Mouse (Mus musculus): ENCODE measurements at regions not wholly inside any gene's neighbourhood (a gene's known extent, or its start where the extent isn't known, plus 50 kb on each side); places are given as distances from the start of the nearest gene placed in this dataset.

GRCm38 (mm10) chr16:87783561-87784304, 85.0 kb downstream of the Bach1 start:
- WGBS = 87% methylated on average over 17 of the region's 17 CpGs
- H3K79me2 ChIP-seq (ENCODE audit: control insufficient read depth, insufficient read depth, low read length) = no peaks in the 10 kb centered on the region
- H3K36me3 ChIP-seq (ENCODE audit: control insufficient read depth, insufficient read depth, low read length) = no peaks in the 10 kb centered on the region
- no peak overlapping the region for H3K4me3 ChIP-seq (ENCODE audit: insufficient read depth, low read depth, low read length)
- no peak overlapping the region for H3K9ac ChIP-seq (ENCODE audit: low read depth, low read length)
- TF ChIP-seq POLR2A (IDR thresholded peaks at IDR 0.05; ENCODE audit: extremely low read depth, insufficient read depth, low read length) (no peak), CTCF (IDR thresholded peaks at IDR 0.05; ENCODE audit: low read depth, low read length) (no peak)
- no peaks in the 10 kb centered on the region for H3K4me1 ChIP-seq (ENCODE audit: control insufficient read depth, insufficient read depth, low read length)
- H3K27ac ChIP-seq (replicated peaks; ENCODE audit: insufficient read depth, low read depth, low read length) = no peak overlapping the region
- no peaks in the 10 kb centered on the region for H3K27me3 ChIP-seq (ENCODE audit: control insufficient read depth, insufficient read depth, low read length)
- DNase-seq (ENCODE audit: extremely low read depth, low read depth, low spot score) = no peak

- no peak for DNase-seq (ENCODE audit: extremely low read depth, low read depth, low spot score)
- no peak overlapping the region for H3K4me3 ChIP-seq (ENCODE audit: insufficient read depth, low read depth, low read length)
- no peak overlapping the region for H3K27ac ChIP-seq (replicated peaks; ENCODE audit: insufficient read depth, low read depth, low read length)
Measured at GRCm38 (mm10) chr16:87784405-87784994, 85.8 kb downstream of the Bach1 start.

DNA sequence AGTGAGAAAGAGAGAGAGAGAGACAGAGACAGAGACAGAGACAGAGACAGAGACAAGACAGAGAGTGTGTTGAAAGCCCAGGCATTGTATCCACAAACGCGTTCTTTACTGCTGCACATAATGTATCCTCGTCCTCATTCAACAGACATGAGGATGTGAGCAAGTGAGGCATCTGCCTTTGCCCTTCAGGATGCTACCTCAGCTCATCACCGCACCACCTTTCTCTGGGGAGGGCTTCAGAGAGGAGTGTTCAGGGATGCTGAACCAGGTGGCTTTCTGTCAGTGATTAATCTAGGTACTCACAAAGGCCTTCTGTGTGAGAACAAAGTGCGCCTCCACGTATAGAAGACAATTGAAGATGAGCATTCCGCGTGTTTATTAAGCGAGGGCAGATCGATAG, 90.8 kb downstream of the Bach1 start:
- no peaks in the 10 kb centered on the region for H3K4me1 ChIP-seq (ENCODE audit: control insufficient read depth, insufficient read depth, low read length)
- no peak for DNase-seq (ENCODE audit: extremely low read depth, low read depth, low spot score)
- H3K79me2 ChIP-seq (ENCODE audit: control insufficient read depth, insufficient read depth, low read length) = no peaks in the 10 kb centered on the region
- H3K36me3 ChIP-seq (ENCODE audit: control insufficient read depth, insufficient read depth, low read length) = no peaks in the 10 kb centered on the region
- no peak overlapping the region for H3K4me3 ChIP-seq (ENCODE audit: insufficient read depth, low read depth, low read length)
- H3K9ac ChIP-seq (ENCODE audit: low read depth, low read length) = no peak overlapping the region
- H3K27me3 ChIP-seq (ENCODE audit: control insufficient read depth, insufficient read depth, low read length) = no peaks in the 10 kb centered on the region
- WGBS = 89% methylated on average over 10 of the region's 10 CpGs
- TF ChIP-seq POLR2A (IDR thresholded peaks at IDR 0.05; ENCODE audit: extremely low read depth, insufficient read depth, low read length) (no peak), CTCF (IDR thresholded peaks at IDR 0.05; ENCODE audit: low read depth, low read length) (no peak)
- no peak overlapping the region for H3K27ac ChIP-seq (replicated peaks; ENCODE audit: insufficient read depth, low read depth, low read length)

More at GRCm38 (mm10) chr16:87784405-87784994, 85.8 kb downstream of the Bach1 start:
- no peak overlapping the region for H3K9ac ChIP-seq (ENCODE audit: low read depth, low read length)
- WGBS = 48% methylated on average over 13 of the region's 13 CpGs
- H3K27me3 ChIP-seq (ENCODE audit: control insufficient read depth, insufficient read depth, low read length) = no peaks in the 10 kb centered on the region
- no peaks in the 10 kb centered on the region for H3K79me2 ChIP-seq (ENCODE audit: control insufficient read depth, insufficient read depth, low read length)
- no peaks in the 10 kb centered on the region for H3K4me1 ChIP-seq (ENCODE audit: control insufficient read depth, insufficient read depth, low read length)
- no peaks in the 10 kb centered on the region for H3K36me3 ChIP-seq (ENCODE audit: control insufficient read depth, insufficient read depth, low read length)
- TF ChIP-seq CTCF (IDR thresholded peaks at IDR 0.05; ENCODE audit: low read depth, low read length) (no peak), POLR2A (IDR thresholded peaks at IDR 0.05; ENCODE audit: extremely low read depth, insufficient read depth, low read length) (no peak)

GRCm38 (mm10) chr16:87789957-87790356, 91.2 kb downstream of the Bach1 start:
- TF ChIP-seq POLR2A (IDR thresholded peaks at IDR 0.05; ENCODE audit: extremely low read depth, insufficient read depth, low read length) = no peak
- no peak for TF ChIP-seq CTCF (IDR thresholded peaks at IDR 0.05; ENCODE audit: low read depth, low read length)
- no peaks in the 10 kb centered on the region for H3K4me1 ChIP-seq (ENCODE audit: control insufficient read depth, insufficient read depth, low read length)
- H3K9ac ChIP-seq (ENCODE audit: low read depth, low read length) = no peak overlapping the region
- 86% methylated on average over 6 of the region's 6 CpGs for WGBS
- no peak overlapping the region for H3K27ac ChIP-seq (replicated peaks; ENCODE audit: insufficient read depth, low read depth, low read length)
- no peaks in the 10 kb centered on the region for H3K27me3 ChIP-seq (ENCODE audit: control insufficient read depth, insufficient read depth, low read length)
- H3K36me3 ChIP-seq (ENCODE audit: control insufficient read depth, insufficient read depth, low read length) = no peaks in the 10 kb centered on the region
- no peaks in the 10 kb centered on the region for H3K79me2 ChIP-seq (ENCODE audit: control insufficient read depth, insufficient read depth, low read length)
- no peak for DNase-seq (ENCODE audit: extremely low read depth, low read depth, low spot score)
- no peak overlapping the region for H3K4me3 ChIP-seq (ENCODE audit: insufficient read depth, low read depth, low read length)

- no peaks in the 10 kb centered on the region for H3K4me1 ChIP-seq (ENCODE audit: control insufficient read depth, insufficient read depth, low read length)
- H3K27me3 ChIP-seq (ENCODE audit: control insufficient read depth, insufficient read depth, low read length) = no peaks in the 10 kb centered on the region
- 11% methylated on average over 20 of the region's 20 CpGs for WGBS
- H3K36me3 ChIP-seq (ENCODE audit: control insufficient read depth, insufficient read depth, low read length) = no peaks in the 10 kb centered on the region
- H3K9ac ChIP-seq (ENCODE audit: low read depth, low read length) = no peak overlapping the region
- DNase-seq (ENCODE audit: extremely low read depth, low read depth, low spot score) = peak; percentile 41
- H3K27ac ChIP-seq (replicated peaks; ENCODE audit: insufficient read depth, low read depth, low read length) = no peak overlapping the region
- no peaks in the 10 kb centered on the region for H3K79me2 ChIP-seq (ENCODE audit: control insufficient read depth, insufficient read depth, low read length)
- TF ChIP-seq POLR2A (IDR thresholded peaks at IDR 0.05; ENCODE audit: extremely low read depth, insufficient read depth, low read length) (no peak), CTCF (IDR thresholded peaks at IDR 0.05; ENCODE audit: low read depth, low read length) (no peak)
- H3K4me3 ChIP-seq (ENCODE audit: insufficient read depth, low read depth, low read length) = peak overlapping the region; percentile 34; the same call in 1 of the 2 replicates
Measured at GRCm38 (mm10) chr16:87796514-87797248, 97.9 kb downstream of the Bach1 start.
